Mouse (Mus musculus): ENCODE measurements around the gene Tmem230. TPM values are rescaled to one million over a fixed set of nuclear protein-coding genes. Genes with fewer than 3 reads are reported as not detected.

Gene Tmem230
- polyA plus RNA-seq, 1 experiment = 42.7 TPM

DNA sequence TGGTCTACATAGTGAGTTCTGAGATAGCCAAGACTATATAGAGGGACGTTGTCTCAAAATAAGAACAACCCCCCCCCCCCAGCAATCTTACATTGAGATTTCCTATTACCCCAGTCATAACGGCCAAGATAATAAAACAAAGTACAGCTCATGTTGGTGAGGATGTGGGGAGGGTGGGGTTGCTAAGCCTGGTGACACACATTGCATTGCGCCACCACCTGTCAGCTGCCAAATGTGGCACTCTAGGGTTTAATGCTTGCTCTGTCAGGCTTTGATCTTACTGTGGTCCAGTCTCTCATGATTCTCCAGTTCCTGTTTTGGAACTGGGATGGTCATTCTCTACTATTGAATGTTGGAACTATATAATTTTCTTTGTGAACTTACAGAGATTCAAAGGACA is 43.8 kb downstream of the Tmem230 start:
- H3K27ac ChIP-seq (ENCODE audit: insufficient read depth, low read depth, low read length) = no peak overlapping the region
- H3K4me3 ChIP-seq (ENCODE audit: insufficient read depth, low read depth, low read length) = no peak overlapping the region
- H3K27me3 ChIP-seq (replicated peaks; ENCODE audit: control insufficient read depth, insufficient read depth, low read length) = no peaks in the 10 kb centered on the region
- TF ChIP-seq CTCF (conservative IDR thresholded peaks at IDR 0.05; ENCODE audit: insufficient read depth, insufficient read length, low read depth, low read length) (no peak), POLR2A (IDR thresholded peaks at IDR 0.05; ENCODE audit: low read depth, low read length) (no peak)
- H3K4me1 ChIP-seq (ENCODE audit: control insufficient read depth, insufficient read depth, low read length) = no peaks in the 10 kb centered on the region
- no peaks in the 10 kb centered on the region for H3K36me3 ChIP-seq (ENCODE audit: control insufficient read depth, insufficient read depth, low read length)
- WGBS = 79% methylated on average over 3 of the region's 3 CpGs
- no peak for DNase-seq

DNA sequence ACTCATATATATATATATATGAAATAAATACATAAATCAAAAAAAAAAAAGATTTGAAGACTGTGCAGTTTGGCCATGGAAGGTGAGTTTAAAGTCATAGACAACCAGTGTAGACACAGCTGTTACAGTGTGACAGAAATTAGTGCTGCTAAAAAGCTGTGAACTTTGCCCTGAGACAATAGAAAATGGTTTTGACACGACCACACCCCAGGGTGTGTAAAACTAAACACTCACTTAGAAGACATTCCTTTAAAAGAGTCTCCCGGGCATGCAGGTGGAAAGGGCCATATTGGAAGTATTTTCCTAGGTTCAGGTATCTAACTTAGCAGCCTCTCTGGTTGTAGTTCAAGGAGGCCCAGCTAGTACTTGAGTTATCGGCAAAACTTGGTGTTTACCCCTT is 44.4 kb downstream of the Tmem230 start:
- TF ChIP-seq POLR2A (IDR thresholded peaks at IDR 0.05; ENCODE audit: low read depth, low read length) (no peak), CTCF (conservative IDR thresholded peaks at IDR 0.05; ENCODE audit: insufficient read depth, insufficient read length, low read depth, low read length) (no peak)
- DNase-seq = no peak
- Histone ChIP-seq H3K4me1 (ENCODE audit: control insufficient read depth, insufficient read depth, low read length) (no peaks in the 10 kb centered on the region), H3K27me3 (replicated peaks; ENCODE audit: control insufficient read depth, insufficient read depth, low read length) (no peaks in the 10 kb centered on the region), H3K4me3 (ENCODE audit: insufficient read depth, low read depth, low read length) (no peak overlapping the region), H3K27ac (ENCODE audit: insufficient read depth, low read depth, low read length) (no peak overlapping the region), H3K36me3 (ENCODE audit: control insufficient read depth, insufficient read depth, low read length) (no peaks in the 10 kb centered on the region)
- 69% methylated on average over 3 of the region's 3 CpGs for WGBS

DNA sequence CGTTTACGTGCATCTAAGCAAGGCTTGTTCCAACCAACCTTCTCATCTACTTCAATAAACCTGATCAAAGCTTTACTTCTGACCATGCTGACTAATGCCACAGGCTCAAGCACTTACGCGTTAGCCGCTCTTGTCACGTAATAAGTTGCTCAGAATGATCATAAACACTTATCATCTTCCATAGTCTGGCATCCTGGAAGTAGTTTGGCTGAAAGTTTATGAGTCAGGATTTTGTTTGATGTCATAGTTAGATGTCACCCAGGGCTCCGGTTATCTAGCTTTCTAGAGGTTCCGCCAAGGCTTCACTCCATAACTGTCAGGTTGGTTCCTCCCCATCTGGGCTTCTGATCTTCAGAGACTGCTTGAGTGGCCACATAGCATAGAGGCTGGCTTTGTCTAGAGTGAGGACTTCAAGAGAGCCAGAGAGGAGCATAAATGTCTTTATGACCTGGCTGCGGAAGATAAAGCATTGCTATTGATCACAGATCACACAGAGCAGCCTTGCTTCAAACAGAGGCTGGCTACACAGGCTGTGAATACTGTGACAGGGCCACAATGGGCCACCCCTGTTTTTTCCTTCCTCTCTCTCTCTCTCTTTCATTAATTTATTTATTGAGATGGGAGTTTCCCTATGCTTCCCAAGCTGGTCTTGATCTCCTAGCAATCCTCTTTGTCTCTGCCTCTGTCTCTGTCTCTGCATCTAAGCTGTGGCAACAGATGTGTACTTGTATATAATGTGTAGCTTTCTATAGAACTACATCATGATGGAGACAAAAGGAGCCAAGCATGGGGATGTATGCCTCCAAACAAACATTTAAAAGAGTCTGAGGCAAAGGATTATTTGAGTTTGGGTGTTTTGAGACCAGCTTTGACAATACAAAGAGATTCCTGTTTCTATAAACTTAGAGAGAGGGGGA is 49.3 kb downstream of the Tmem230 start:
- no peak for DNase-seq
- TF ChIP-seq POLR2A (IDR thresholded peaks at IDR 0.05; ENCODE audit: low read depth, low read length) = no peak
- no peak for TF ChIP-seq CTCF (conservative IDR thresholded peaks at IDR 0.05; ENCODE audit: insufficient read depth, insufficient read length, low read depth, low read length)
- H3K27me3 ChIP-seq (replicated peaks; ENCODE audit: control insufficient read depth, insufficient read depth, low read length) = no peaks in the 10 kb centered on the region
- H3K4me3 ChIP-seq (ENCODE audit: insufficient read depth, low read depth, low read length) = no peak overlapping the region
- WGBS = 78% methylated on average over 9 of the region's 9 CpGs
- H3K4me1 ChIP-seq (ENCODE audit: control insufficient read depth, insufficient read depth, low read length) = no peaks in the 10 kb centered on the region
- H3K36me3 ChIP-seq (ENCODE audit: control insufficient read depth, insufficient read depth, low read length) = no peaks in the 10 kb centered on the region
- H3K27ac ChIP-seq (ENCODE audit: insufficient read depth, low read depth, low read length) = no peak overlapping the region

DNA sequence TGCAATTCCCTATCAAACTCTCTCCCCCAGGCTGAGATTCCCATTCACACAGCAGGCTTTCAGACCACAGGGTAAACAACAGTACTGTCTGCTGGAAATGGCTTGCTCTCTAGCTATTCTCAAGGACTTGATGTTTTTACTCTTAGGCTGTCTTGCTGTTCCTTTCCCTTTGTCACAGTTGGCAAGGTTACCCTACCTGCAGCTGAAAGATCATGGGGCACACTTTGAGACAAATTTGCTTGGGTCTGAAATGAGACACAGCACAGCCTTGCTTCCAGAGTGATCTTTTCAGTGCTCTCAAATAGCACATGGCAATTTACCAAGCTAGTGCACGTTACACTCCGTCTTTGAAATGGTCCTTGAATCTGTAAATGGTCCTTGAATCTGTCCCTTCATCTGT is 52.0 kb downstream of the Tmem230 start:
- 73% methylated on average over 2 of the region's 2 CpGs for WGBS
- H3K36me3 ChIP-seq (ENCODE audit: control insufficient read depth, insufficient read depth, low read length) = no peaks in the 10 kb centered on the region
- no peaks in the 10 kb centered on the region for H3K4me1 ChIP-seq (ENCODE audit: control insufficient read depth, insufficient read depth, low read length)
- no peak overlapping the region for H3K4me3 ChIP-seq (ENCODE audit: insufficient read depth, low read depth, low read length)
- DNase-seq = no peak
- H3K27me3 ChIP-seq (replicated peaks; ENCODE audit: control insufficient read depth, insufficient read depth, low read length) = no peaks in the 10 kb centered on the region
- TF ChIP-seq CTCF (conservative IDR thresholded peaks at IDR 0.05; ENCODE audit: insufficient read depth, insufficient read length, low read depth, low read length) = no peak
- no peak for TF ChIP-seq POLR2A (IDR thresholded peaks at IDR 0.05; ENCODE audit: low read depth, low read length)
- H3K27ac ChIP-seq (ENCODE audit: insufficient read depth, low read depth, low read length) = no peak overlapping the region

- H3K27ac ChIP-seq (ENCODE audit: insufficient read depth, low read depth, low read length) = no peak overlapping the region
- 68% methylated on average over 3 of the region's 3 CpGs for WGBS
- H3K27me3 ChIP-seq (replicated peaks; ENCODE audit: control insufficient read depth, insufficient read depth, low read length) = no peaks in the 10 kb centered on the region
- no peak overlapping the region for H3K4me3 ChIP-seq (ENCODE audit: insufficient read depth, low read depth, low read length)
- TF ChIP-seq POLR2A (IDR thresholded peaks at IDR 0.05; ENCODE audit: low read depth, low read length) = no peak
- TF ChIP-seq CTCF (conservative IDR thresholded peaks at IDR 0.05; ENCODE audit: insufficient read depth, insufficient read length, low read depth, low read length) = no peak
- H3K36me3 ChIP-seq (ENCODE audit: control insufficient read depth, insufficient read depth, low read length) = no peaks in the 10 kb centered on the region
- no peak for DNase-seq
- H3K4me1 ChIP-seq (ENCODE audit: control insufficient read depth, insufficient read depth, low read length) = no peaks in the 10 kb centered on the region
Observed at GRCm38 (mm10) chr2:132190602-132191161, 56.9 kb downstream of the Tmem230 start.

Other genes starting within 250 kb of the Tmem230 start
- 4.6 and 9.2 TPM in 2 replicates for gene Rassf2, start 217.5 kb downstream of the Tmem230 start, polyA plus RNA-seq (2012; rRNA removed)
- gene Slc23a2, start 102.7 kb downstream of the Tmem230 start, polyA plus RNA-seq (2012; rRNA removed) = 15.3 and 15.7 TPM in 2 replicates
- 35.9 and 38.2 TPM in 2 replicates for gene Pcna, start 5.5 kb upstream of the Tmem230 start, polyA plus RNA-seq (2012; rRNA removed)
- gene Cds2, start 15.3 kb upstream of the Tmem230 start, polyA plus RNA-seq (2012; rRNA removed) = 47.3 and 48.1 TPM in 2 replicates
- gene Prokr2, start 137.6 kb upstream of the Tmem230 start, polyA plus RNA-seq (2012; rRNA removed) = not detected in 2 replicates

Measured in kidney, adult 2 months (tissue).